Mouse (Mus musculus) urinary bladder, adult 18-20 months (tissue): Measurements from ENCODE around the gene Gm20696.

ENCODE experiments used
- DNase-seq, 2 experiments: peaks; one replicate each; pipeline ENCODE4 v3.0.0; 2022; ENCODE audit warnings: low spot score in 2 of 2, mixed read lengths in 2 of 2

Gene Gm20696

GRCm38 (mm10) chr6:99289220-99289619 lies 377.4 kb downstream of the Gm20696 start:
- no peak for DNase-seq

GRCm38 (mm10) chr6:99285026-99285425 lies 381.6 kb downstream of the Gm20696 start:
- no peak for DNase-seq

GRCm38 (mm10) chr6:99284019-99284418 lies 382.6 kb downstream of the Gm20696 start:
- no peak for DNase-seq

GRCm38 (mm10) chr6:99282866-99283657 lies 383.5 kb downstream of the Gm20696 start:
- DNase-seq: no peak

GRCm38 (mm10) chr6:99281433-99281832 lies 385.2 kb downstream of the Gm20696 start:
- DNase-seq: no peak

- DNase-seq: no peak
Measured at GRCm38 (mm10) chr6:99280619-99281018, 386.0 kb downstream of the Gm20696 start.

- no peak for DNase-seq
Measured at GRCm38 (mm10) chr6:99277251-99277650, 389.3 kb downstream of the Gm20696 start.

GRCm38 (mm10) chr6:99276297-99276653 lies 390.3 kb downstream of the Gm20696 start:
- DNase-seq: no peak

- no peak for DNase-seq
Measured at GRCm38 (mm10) chr6:99275381-99276296, 391.0 kb downstream of the Gm20696 start.

- DNase-seq: no peak
Measured at GRCm38 (mm10) chr6:99274667-99275066, 391.9 kb downstream of the Gm20696 start.

- DNase-seq: no peak
Measured at GRCm38 (mm10) chr6:99274222-99274621, 392.4 kb downstream of the Gm20696 start.

- no peak for DNase-seq
Measured at GRCm38 (mm10) chr6:99273177-99273576, 393.4 kb downstream of the Gm20696 start.

- no peak for DNase-seq
Measured at GRCm38 (mm10) chr6:99272174-99272573, 394.4 kb downstream of the Gm20696 start.

GRCm38 (mm10) chr6:99271741-99272140 lies 394.9 kb downstream of the Gm20696 start:
- no peak for DNase-seq

GRCm38 (mm10) chr6:99269921-99270320 lies 396.7 kb downstream of the Gm20696 start:
- DNase-seq: no peak

GRCm38 (mm10) chr6:99268171-99269061 lies 398.2 kb downstream of the Gm20696 start:
- no peak for DNase-seq

- peak; percentile 18 to 52 for DNase-seq
Measured at GRCm38 (mm10) chr6:99265945-99266656, 400.5 kb downstream of the Gm20696 start.

- no peak for DNase-seq
Measured at GRCm38 (mm10) chr6:99265173-99265572, 401.4 kb downstream of the Gm20696 start.

- DNase-seq: no peak
Measured at GRCm38 (mm10) chr6:99264192-99265093, 402.2 kb downstream of the Gm20696 start.

GRCm38 (mm10) chr6:99263886-99264185 lies 402.8 kb downstream of the Gm20696 start:
- no peak for DNase-seq
